Mouse (Mus musculus) midbrain, embryonic 15.5 days (tissue): ENCODE results near the gene Gstz1. TPM values are rescaled to one million over a fixed set of nuclear protein-coding genes. Genes with fewer than 3 reads are reported as not detected.
A peak's percentile ranks its signal among the peaks of the same experiment; 100 is the strongest.

Experiments used
- ATAC-seq: fragments of 200-750 bp; cut with Nextera tagmentation; replicated peaks from 2 replicates; pipeline ENCODE4 v1.8.0; 2017; ENCODE audit warnings: moderate TSS enrichment
- H3K27ac ChIP-seq: fragments of 300-500 bp; sonication (generic); 2 replicates; pipeline ENCODE4 v1.5.1; 2015; ENCODE audit warnings: mild to moderate bottlenecking, inconsistent platforms
- H3K27me3 ChIP-seq: fragments of 300-500 bp; sonication (generic); replicated peaks from 2 replicates; pipeline ENCODE4 v1.6.1; 2015; ENCODE audit warnings: inconsistent platforms
- H3K36me3 ChIP-seq: fragments of 300-500 bp; sonication (generic); replicated peaks from 2 replicates; pipeline ENCODE4 v1.6.1; 2015; ENCODE audit warnings: inconsistent platforms
- H3K4me1 ChIP-seq: fragments of 300-500 bp; sonication (generic); 2 replicates; pipeline ENCODE4 v1.6.1; 2015; ENCODE audit warnings: inconsistent platforms
- H3K4me2 ChIP-seq: fragments of 300-500 bp; sonication (generic); 2 replicates; pipeline ENCODE4 v1.6.1; 2015; ENCODE audit warnings: inconsistent platforms, mild to moderate bottlenecking, moderate library complexity
- H3K4me3 ChIP-seq: fragments of 300-500 bp; sonication (generic); 2 replicates; pipeline ENCODE4 v1.5.1; 2015; ENCODE audit warnings: mild to moderate bottlenecking, inconsistent platforms
- H3K9ac ChIP-seq: fragments of 300-500 bp; sonication (generic); 2 replicates; pipeline ENCODE4 v1.6.1; 2015; ENCODE audit warnings: mild to moderate bottlenecking, inconsistent platforms
- H3K9me3 ChIP-seq: fragments of 300-500 bp; sonication (generic); 2 replicates; pipeline ENCODE4 v1.6.1; 2016; ENCODE audit warnings: inconsistent platforms
- WGBS: fragments of 180-500 bp; shearing (Covaris S2); methylation state at CpG from one replicate; pipeline ENCODE4 v1.1.7; 2015; ENCODE audit warnings: mixed read lengths; 5-methylcytosine and 5-hydroxymethylcytosine counted together
- polyA plus RNA-seq: library from polyadenylated mRNA; unstranded; fragments of >200 nt; fragmentation: Nextera tagmentation; extraction: Ambion mirVana; gene quantifications from 2 replicates; pipeline ENCODE4 v1.2.1, GENCODE M21; 2015

The Gstz1 gene
- polyA plus RNA-seq = 26.9 and 28.9 TPM in 2 replicates

GRCm38 (mm10) chr12:87146966-87147365 is at the start of gene Gstz1:
Gene Gstz1 (plus strand): TSS chr12:87147165.
- under 1% methylated on average over 27 of the region's 27 CpGs for whole genome bisulfite sequencing
- H3K4me2 ChIP-seq = peak within 1 kb of the TSS; percentile 70
- peak; percentile 93 for ATAC-seq
- H3K9ac ChIP-seq = peak within 1 kb of the TSS; percentile 89
- H3K36me3 ChIP-seq = no peaks in the 10 kb centered on the region
- H3K4me1 ChIP-seq = peaks cover 17% of the 10 kb centered on the region
- peak within 1 kb of the TSS; percentile 98 for H3K4me3 ChIP-seq
- H3K9me3 ChIP-seq = no peaks in the 10 kb centered on the region
- H3K27me3 ChIP-seq = no peaks in the 10 kb centered on the region
- H3K27ac ChIP-seq = peak within 1 kb of the TSS; percentile 100

- Histone ChIP-seq H3K4me1 (peaks cover 9% of the 10 kb centered on the region), H3K4me3 (no peak overlapping the region), H3K27me3 (peaks cover 14% of the 10 kb centered on the region; the same call in 1 of the 2 replicates), H3K9me3 (no peaks in the 10 kb centered on the region), H3K9ac (no peak overlapping the region), H3K36me3 (no peaks in the 10 kb centered on the region), H3K4me2 (no peak overlapping the region), H3K27ac (no peak overlapping the region)
- ATAC-seq = no peak
- 88% methylated on average over 4 of the region's 4 CpGs for WGBS
Observed at GRCm38 (mm10) chr12:87100331-87100730, 46.6 kb upstream of the Gstz1 start.

GRCm38 (mm10) chr12:87102165-87102631 is 44.8 kb upstream of the Gstz1 start, which contains the start of gene Ngb:
Gene Ngb (minus strand): TSS chr12:87102539.
- WGBS = 1% methylated on average over 32 of the region's 32 CpGs
- Histone ChIP-seq H3K36me3 (no peaks in the 10 kb centered on the region), H3K4me3 (peak within 1 kb of the TSS; percentile 40), H3K9ac (peak within 1 kb of the TSS; percentile 39), H3K27ac (no peak within 1 kb of the TSS), H3K27me3 (peaks cover 14% of the 10 kb centered on the region; the same call in 1 of the 2 replicates), H3K4me1 (peaks cover 10% of the 10 kb centered on the region), H3K9me3 (no peaks in the 10 kb centered on the region), H3K4me2 (peak within 1 kb of the TSS; percentile 77)
- ATAC-seq = peak; percentile 55; the same call in 1 of the 2 replicates

DNA sequence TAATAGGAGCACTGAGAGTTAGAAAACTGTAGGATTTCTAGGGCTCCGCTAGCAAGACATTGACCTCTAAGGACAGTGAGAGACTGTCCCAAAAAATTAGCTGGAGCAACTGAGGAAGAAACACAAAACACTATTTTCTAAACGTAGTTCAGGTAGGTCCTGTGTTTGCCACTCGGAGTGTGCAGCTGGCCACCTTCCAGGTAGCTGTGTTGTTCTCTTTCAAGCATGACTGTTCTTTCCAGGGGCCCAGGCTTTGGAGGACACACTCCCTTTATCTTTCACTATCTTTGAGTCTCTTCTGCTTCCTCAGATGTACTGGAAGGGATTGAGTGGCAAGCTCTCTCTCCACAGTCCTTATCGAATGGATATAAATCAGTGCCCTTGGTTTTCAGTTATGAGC is 43.5 kb upstream of the Gstz1 start:
- Histone ChIP-seq H3K4me3 (no peak overlapping the region), H3K9me3 (no peaks in the 10 kb centered on the region), H3K27ac (no peak overlapping the region), H3K9ac (no peak overlapping the region), H3K4me1 (peaks cover 17% of the 10 kb centered on the region), H3K4me2 (no peak overlapping the region), H3K27me3 (peaks cover 14% of the 10 kb centered on the region; the same call in 1 of the 2 replicates), H3K36me3 (no peaks in the 10 kb centered on the region; the same call in 1 of the 2 replicates)
- ATAC-seq = no peak
- WGBS = 92% methylated on average over 4 of the region's 4 CpGs

- Histone ChIP-seq H3K36me3 (peaks cover 1% of the 10 kb centered on the region; the same call in 1 of the 2 replicates), H3K9ac (no peak overlapping the region), H3K4me1 (peaks cover 17% of the 10 kb centered on the region), H3K4me3 (no peak overlapping the region), H3K27ac (no peak overlapping the region), H3K9me3 (no peaks in the 10 kb centered on the region), H3K4me2 (no peak overlapping the region), H3K27me3 (peaks cover 14% of the 10 kb centered on the region; the same call in 1 of the 2 replicates)
- no peak for ATAC-seq
- 90% methylated on average over 4 of the region's 4 CpGs for WGBS
Observed at GRCm38 (mm10) chr12:87104796-87105195, 42.2 kb upstream of the Gstz1 start.

DNA sequence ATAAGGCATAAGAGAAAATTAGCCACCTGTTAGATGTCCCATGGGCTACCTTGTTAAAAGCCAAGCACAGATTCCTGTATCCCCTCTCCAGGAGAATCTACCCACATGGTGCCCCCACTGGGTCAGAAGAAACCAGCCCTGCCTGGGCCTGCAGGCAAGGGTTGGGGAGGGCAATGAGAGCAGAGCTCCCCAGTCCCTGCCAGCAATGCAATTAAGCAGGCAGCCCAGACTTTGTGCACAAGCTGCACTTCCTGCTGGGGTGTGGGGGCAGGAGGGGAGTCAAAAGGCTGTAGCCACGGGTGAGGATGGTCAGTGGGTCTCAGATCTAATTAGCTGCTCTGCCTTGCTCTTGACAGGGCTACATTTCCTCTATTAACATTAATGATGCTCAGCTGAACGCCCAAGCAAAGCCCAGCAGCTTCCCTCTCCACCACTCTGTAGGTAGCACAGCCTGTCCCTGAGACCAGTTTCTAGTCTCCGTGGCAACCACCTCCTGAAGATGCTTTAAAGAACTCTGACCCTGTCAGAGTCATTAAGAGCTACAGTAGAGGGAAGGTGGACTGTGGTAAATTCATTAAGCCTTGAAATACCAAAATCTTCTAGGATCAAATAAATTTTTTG is 39.5 kb upstream of the Gstz1 start:
- ATAC-seq = peak; percentile 60
- Histone ChIP-seq H3K27me3 (0 out of 2 replicates have a peak, but pooled peaks cover 5% of the 10 kb centered on the region), H3K9ac (no peak overlapping the region), H3K4me3 (no peak overlapping the region), H3K9me3 (no peaks in the 10 kb centered on the region), H3K4me2 (no peak overlapping the region), H3K27ac (peak overlapping the region; percentile 43; the same call in 1 of the 2 replicates), H3K4me1 (peaks cover 8% of the 10 kb centered on the region), H3K36me3 (peaks cover 4% of the 10 kb centered on the region; the same call in 1 of the 2 replicates)
- 29% methylated on average over 3 of the region's 3 CpGs for WGBS

GRCm38 (mm10) chr12:87121918-87122589 is 24.9 kb upstream of the Gstz1 start:
- Histone ChIP-seq H3K4me3 (no peak overlapping the region), H3K4me2 (no peak overlapping the region), H3K9me3 (no peaks in the 10 kb centered on the region), H3K36me3 (peaks cover 15% of the 10 kb centered on the region), H3K27me3 (no peaks in the 10 kb centered on the region), H3K27ac (no peak overlapping the region), H3K9ac (no peak overlapping the region), H3K4me1 (no peaks in the 10 kb centered on the region)
- WGBS = 96% methylated on average over 4 of the region's 4 CpGs
- ATAC-seq = no peak

- H3K36me3 ChIP-seq = peaks cover 8% of the 10 kb centered on the region; the same call in 1 of the 2 replicates
- ATAC-seq = no peak
- no peak overlapping the region for H3K4me3 ChIP-seq
- H3K27me3 ChIP-seq = no peaks in the 10 kb centered on the region
- H3K4me2 ChIP-seq = no peak overlapping the region
- no peak overlapping the region for H3K9ac ChIP-seq
- 62% methylated on average over 4 of the region's 4 CpGs for WGBS
- H3K4me1 ChIP-seq = no peaks in the 10 kb centered on the region
- no peak overlapping the region for H3K27ac ChIP-seq
- no peaks in the 10 kb centered on the region for H3K9me3 ChIP-seq
Observed at GRCm38 (mm10) chr12:87127256-87127655, 19.7 kb upstream of the Gstz1 start.

- peaks cover 11% of the 10 kb centered on the region; the same call in 1 of the 2 replicates for H3K36me3 ChIP-seq
- H3K4me3 ChIP-seq = no peak overlapping the region
- H3K4me1 ChIP-seq = no peaks in the 10 kb centered on the region
- H3K4me2 ChIP-seq = no peak overlapping the region
- H3K27me3 ChIP-seq = no peaks in the 10 kb centered on the region
- no peak overlapping the region for H3K27ac ChIP-seq
- H3K9ac ChIP-seq = no peak overlapping the region
- no peak for ATAC-seq
- WGBS = 96% methylated on average over 4 of the region's 4 CpGs
- no peaks in the 10 kb centered on the region for H3K9me3 ChIP-seq
Observed at GRCm38 (mm10) chr12:87130224-87130623, 16.7 kb upstream of the Gstz1 start.

GRCm38 (mm10) chr12:87131181-87131580 is 15.8 kb upstream of the Gstz1 start:
- H3K4me3 ChIP-seq = no peak overlapping the region
- H3K4me1 ChIP-seq = no peaks in the 10 kb centered on the region
- no peaks in the 10 kb centered on the region for H3K27me3 ChIP-seq
- H3K9me3 ChIP-seq = no peaks in the 10 kb centered on the region
- H3K27ac ChIP-seq = no peak overlapping the region
- H3K36me3 ChIP-seq = peaks cover 11% of the 10 kb centered on the region; the same call in 1 of the 2 replicates
- H3K9ac ChIP-seq = no peak overlapping the region
- 73% methylated on average over 2 of the region's 2 CpGs for WGBS
- H3K4me2 ChIP-seq = no peak overlapping the region
- no peak for ATAC-seq

GRCm38 (mm10) chr12:87131619-87132018 is 15.3 kb upstream of the Gstz1 start:
- Histone ChIP-seq H3K4me3 (no peak overlapping the region), H3K27me3 (no peaks in the 10 kb centered on the region), H3K9me3 (no peaks in the 10 kb centered on the region), H3K36me3 (peaks cover 11% of the 10 kb centered on the region; the same call in 1 of the 2 replicates), H3K27ac (no peak overlapping the region), H3K4me1 (no peaks in the 10 kb centered on the region), H3K4me2 (no peak overlapping the region), H3K9ac (no peak overlapping the region)
- WGBS = 64% methylated on average over 3 of the region's 3 CpGs
- no peak for ATAC-seq

DNA sequence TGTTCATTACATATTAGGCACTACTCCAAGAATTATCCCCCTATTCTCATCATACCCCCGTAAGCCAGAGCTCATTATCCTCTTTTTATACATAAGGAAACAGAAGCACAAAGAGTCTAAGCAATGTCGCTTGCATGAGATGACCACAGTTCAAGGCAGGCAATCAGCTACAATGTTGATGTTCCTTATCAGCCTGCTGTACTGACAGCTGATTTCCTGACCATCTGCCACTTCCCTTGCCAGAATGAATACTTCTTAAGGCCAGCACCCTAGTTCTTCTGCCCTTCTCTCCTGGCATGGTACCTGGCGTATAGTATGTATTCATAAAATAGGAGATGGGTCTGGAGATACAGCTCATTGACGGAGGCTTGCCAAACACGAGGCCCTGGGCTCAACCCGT is 14.8 kb upstream of the Gstz1 start:
- ATAC-seq = no peak
- H3K27ac ChIP-seq = no peak overlapping the region
- H3K4me1 ChIP-seq = no peaks in the 10 kb centered on the region
- no peaks in the 10 kb centered on the region for H3K9me3 ChIP-seq
- WGBS = 89% methylated on average over 6 of the region's 6 CpGs
- H3K27me3 ChIP-seq = no peaks in the 10 kb centered on the region
- H3K4me3 ChIP-seq = no peak overlapping the region
- H3K9ac ChIP-seq = no peak overlapping the region
- H3K4me2 ChIP-seq = no peak overlapping the region
- H3K36me3 ChIP-seq = peaks cover 11% of the 10 kb centered on the region; the same call in 1 of the 2 replicates
